Mouse (Mus musculus): ENCODE data around the gene Prkn. TPM values are rescaled to one million over a fixed set of nuclear protein-coding genes. Genes with fewer than 3 reads are reported as not detected.
"Not testable (repeated sequence)": the region's sequence is repeated elsewhere in the genome, so short reads cannot be mapped to it uniquely, and the experiment has no call there.

Prkn gene
- polyA plus RNA-seq, 1 experiment from 2014 or later = 1.5 TPM

- H3K4me1 ChIP-seq (replicated peaks; ENCODE audit: control insufficient read depth, insufficient read depth, low read length) = no peaks in the 10 kb centered on the region
- ATAC-seq (replicated peaks; ENCODE audit: low FRiP score) = no peak
- no peaks in the 10 kb centered on the region for H3K27me3 ChIP-seq (ENCODE audit: control insufficient read depth, insufficient read depth, low read length)
- no peaks in the 10 kb centered on the region for H3K36me3 ChIP-seq (ENCODE audit: control insufficient read depth, insufficient read depth, low read length)
- no peak overlapping the region for H3K9ac ChIP-seq (ENCODE audit: low read length)
- no peak overlapping the region for H3K4me2 ChIP-seq (ENCODE audit: low read depth, low read length, severe bottlenecking)
- no peak overlapping the region for H3K4me3 ChIP-seq (ENCODE audit: low read depth, low read length)
- WGBS = 86% methylated on average over 4 of the region's 4 CpGs
- DNase-seq (ENCODE audit: low spot score) = no peak
- H3K9me3 ChIP-seq (ENCODE audit: control insufficient read depth, low read length) = no peaks in the 10 kb centered on the region
- H3K27ac ChIP-seq (ENCODE audit: low read depth, low read length) = no peak overlapping the region
These were observed 1149.1 kb downstream of the Prkn start for GRCm38 (mm10) chr17:11989296-11989695.

- ATAC-seq (replicated peaks; ENCODE audit: low FRiP score) = no peak
- H3K9ac ChIP-seq (ENCODE audit: low read length) = no peak overlapping the region
- no peaks in the 10 kb centered on the region for H3K36me3 ChIP-seq (ENCODE audit: control insufficient read depth, insufficient read depth, low read length)
- no peak for DNase-seq (ENCODE audit: low spot score)
- H3K4me2 ChIP-seq (ENCODE audit: low read depth, low read length, severe bottlenecking) = no peak overlapping the region
- no peaks in the 10 kb centered on the region for H3K27me3 ChIP-seq (ENCODE audit: control insufficient read depth, insufficient read depth, low read length)
- no peak overlapping the region for H3K27ac ChIP-seq (ENCODE audit: low read depth, low read length)
- WGBS = 73% methylated on average over 11 of the region's 11 CpGs
- no peaks in the 10 kb centered on the region for H3K9me3 ChIP-seq (ENCODE audit: control insufficient read depth, low read length)
- H3K4me3 ChIP-seq (ENCODE audit: low read depth, low read length) = no peak overlapping the region
- no peaks in the 10 kb centered on the region for H3K4me1 ChIP-seq (replicated peaks; ENCODE audit: control insufficient read depth, insufficient read depth, low read length)
These were observed 1150.4 kb downstream of the Prkn start for GRCm38 (mm10) chr17:11990386-11991087.

GRCm38 (mm10) chr17:11993249-11993648 lies 1153.1 kb downstream of the Prkn start:
- peak; percentile 76 for DNase-seq (ENCODE audit: low spot score)
- 38% methylated on average over 8 of the region's 8 CpGs for WGBS
- ATAC-seq (replicated peaks; ENCODE audit: low FRiP score) = no peak
- Histone ChIP-seq H3K36me3 (ENCODE audit: control insufficient read depth, insufficient read depth, low read length) (no peaks in the 10 kb centered on the region), H3K9me3 (ENCODE audit: control insufficient read depth, low read length) (no peaks in the 10 kb centered on the region), H3K27me3 (ENCODE audit: control insufficient read depth, insufficient read depth, low read length) (no peaks in the 10 kb centered on the region), H3K4me3 (ENCODE audit: low read depth, low read length) (no peak overlapping the region), H3K27ac (ENCODE audit: low read depth, low read length) (no peak overlapping the region), H3K4me2 (ENCODE audit: low read depth, low read length, severe bottlenecking) (no peak overlapping the region), H3K4me1 (replicated peaks; ENCODE audit: control insufficient read depth, insufficient read depth, low read length) (no peaks in the 10 kb centered on the region), H3K9ac (ENCODE audit: low read length) (no peak overlapping the region)

DNA sequence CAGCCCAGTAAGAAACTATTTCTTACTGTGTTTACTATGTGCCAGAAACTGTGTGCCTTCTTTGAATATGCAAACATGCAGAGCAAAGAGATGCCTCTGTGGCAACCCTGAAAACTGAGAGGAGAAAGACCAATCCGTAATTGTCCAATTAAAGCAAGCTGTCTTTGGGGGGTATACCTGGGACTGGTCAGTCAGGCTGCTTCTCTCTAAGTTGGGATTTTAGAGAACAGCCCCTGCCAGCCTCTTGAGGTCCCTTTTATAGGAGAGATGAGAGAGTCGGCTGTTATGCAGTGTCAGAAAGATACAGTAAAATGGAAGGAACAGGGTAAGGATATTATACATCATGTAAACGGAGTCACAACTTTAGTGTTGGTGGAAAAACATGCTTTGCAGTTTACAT lies 1154.1 kb downstream of the Prkn start:
- no peaks in the 10 kb centered on the region for H3K36me3 ChIP-seq (ENCODE audit: control insufficient read depth, insufficient read depth, low read length)
- H3K9me3 ChIP-seq (ENCODE audit: control insufficient read depth, low read length) = no peaks in the 10 kb centered on the region
- 89% methylated on average over 3 of the region's 3 CpGs for WGBS
- H3K4me2 ChIP-seq (ENCODE audit: low read depth, low read length, severe bottlenecking) = no peak overlapping the region
- no peaks in the 10 kb centered on the region for H3K27me3 ChIP-seq (ENCODE audit: control insufficient read depth, insufficient read depth, low read length)
- H3K9ac ChIP-seq (ENCODE audit: low read length) = no peak overlapping the region
- ATAC-seq (replicated peaks; ENCODE audit: low FRiP score) (no peak), DNase-seq (ENCODE audit: low spot score) (no peak)
- no peak overlapping the region for H3K4me3 ChIP-seq (ENCODE audit: low read depth, low read length)
- H3K4me1 ChIP-seq (replicated peaks; ENCODE audit: control insufficient read depth, insufficient read depth, low read length) = no peaks in the 10 kb centered on the region
- no peak overlapping the region for H3K27ac ChIP-seq (ENCODE audit: low read depth, low read length)

DNA sequence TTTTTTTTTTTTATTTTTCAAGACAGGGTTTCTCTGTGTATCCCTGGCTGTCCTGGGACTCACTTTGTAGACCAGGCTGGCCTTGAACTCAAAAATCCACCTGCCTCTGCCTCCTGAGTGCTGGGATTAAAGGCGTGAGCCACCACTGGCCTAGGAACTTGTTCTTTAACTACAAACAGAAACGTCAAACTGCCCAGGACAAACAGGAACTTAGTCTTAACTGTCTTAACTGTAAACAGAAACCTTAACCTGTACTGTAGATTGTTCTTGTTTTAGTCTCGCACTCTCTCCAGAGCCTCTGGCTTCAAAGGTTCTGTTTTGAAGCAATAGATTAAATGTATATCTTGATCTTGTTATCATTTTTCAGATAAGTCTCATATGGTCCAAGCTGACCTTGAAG lies 1154.6 kb downstream of the Prkn start:
- 86% methylated on average over 3 of the region's 3 CpGs for WGBS
- H3K9me3 ChIP-seq (ENCODE audit: control insufficient read depth, low read length); H3K4me2 ChIP-seq (ENCODE audit: low read depth, low read length, severe bottlenecking); H3K27me3 ChIP-seq (ENCODE audit: control insufficient read depth, insufficient read depth, low read length); H3K9ac ChIP-seq (ENCODE audit: low read length); H3K27ac ChIP-seq (ENCODE audit: low read depth, low read length); H3K4me1 ChIP-seq (replicated peaks; ENCODE audit: control insufficient read depth, insufficient read depth, low read length); H3K36me3 ChIP-seq (ENCODE audit: control insufficient read depth, insufficient read depth, low read length); ATAC-seq (replicated peaks; ENCODE audit: low FRiP score); DNase-seq (ENCODE audit: low spot score); H3K4me3 ChIP-seq (ENCODE audit: low read depth, low read length): not testable (repeated sequence)

DNA sequence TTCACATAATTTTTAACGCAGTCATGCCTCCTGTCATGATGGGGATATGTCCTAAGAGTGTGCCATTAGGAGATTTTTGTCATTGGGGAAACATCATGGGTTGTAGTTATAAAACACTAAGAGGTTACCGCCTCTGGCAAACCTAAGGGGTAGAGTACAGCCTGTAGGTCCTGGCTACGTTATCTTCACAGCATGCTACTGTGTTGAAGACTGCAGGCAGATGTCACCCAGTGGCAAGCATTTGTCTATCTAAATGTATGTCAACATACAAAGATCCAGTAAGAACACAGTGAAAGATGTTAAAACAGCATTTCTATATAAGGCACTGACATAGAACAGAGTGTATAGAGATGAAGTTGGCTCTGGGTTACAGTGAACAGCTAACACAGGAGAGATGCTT lies 1155.3 kb downstream of the Prkn start:
- Histone ChIP-seq H3K4me2 (ENCODE audit: low read depth, low read length, severe bottlenecking) (no peak overlapping the region), H3K27me3 (ENCODE audit: control insufficient read depth, insufficient read depth, low read length) (no peaks in the 10 kb centered on the region), H3K4me3 (ENCODE audit: low read depth, low read length) (no peak overlapping the region), H3K9ac (ENCODE audit: low read length) (no peak overlapping the region), H3K4me1 (replicated peaks; ENCODE audit: control insufficient read depth, insufficient read depth, low read length) (no peaks in the 10 kb centered on the region), H3K36me3 (ENCODE audit: control insufficient read depth, insufficient read depth, low read length) (no peaks in the 10 kb centered on the region), H3K27ac (ENCODE audit: low read depth, low read length) (no peak overlapping the region), H3K9me3 (ENCODE audit: control insufficient read depth, low read length) (no peaks in the 10 kb centered on the region)
- ATAC-seq (replicated peaks; ENCODE audit: low FRiP score) (no peak), DNase-seq (ENCODE audit: low spot score) (no peak)
- WGBS = 93% methylated on average over 3 of the region's 3 CpGs

DNA sequence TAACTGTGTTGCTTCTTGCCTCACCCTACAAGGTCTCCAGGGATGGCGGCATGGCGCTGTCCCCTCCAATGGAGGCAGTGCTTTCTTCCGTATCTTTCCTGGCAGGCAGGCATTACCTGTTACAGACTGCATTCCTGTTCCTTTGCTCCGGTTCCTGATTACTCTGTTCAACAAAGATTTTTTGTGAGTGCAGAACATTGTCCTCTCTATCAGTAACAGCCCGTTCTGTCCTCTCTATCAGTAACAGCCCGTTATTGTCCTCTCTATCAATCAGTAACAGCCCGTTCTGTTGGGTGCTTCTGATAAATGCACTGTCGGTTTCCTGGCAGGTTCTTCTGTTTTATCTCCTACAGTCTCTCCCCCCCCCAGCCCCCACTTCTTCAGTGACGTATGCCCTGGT lies 1156.1 kb downstream of the Prkn start:
- H3K4me1 ChIP-seq (replicated peaks; ENCODE audit: control insufficient read depth, insufficient read depth, low read length) = no peaks in the 10 kb centered on the region
- no peaks in the 10 kb centered on the region for H3K27me3 ChIP-seq (ENCODE audit: control insufficient read depth, insufficient read depth, low read length)
- H3K4me3 ChIP-seq (ENCODE audit: low read depth, low read length) = no peak overlapping the region
- no peak for ATAC-seq (replicated peaks; ENCODE audit: low FRiP score)
- WGBS = 76% methylated on average over 9 of the region's 9 CpGs
- H3K36me3 ChIP-seq (ENCODE audit: control insufficient read depth, insufficient read depth, low read length) = no peaks in the 10 kb centered on the region
- H3K4me2 ChIP-seq (ENCODE audit: low read depth, low read length, severe bottlenecking) = no peak overlapping the region
- H3K27ac ChIP-seq (ENCODE audit: low read depth, low read length) = no peak overlapping the region
- no peak overlapping the region for H3K9ac ChIP-seq (ENCODE audit: low read length)
- DNase-seq (ENCODE audit: low spot score) = no peak
- no peaks in the 10 kb centered on the region for H3K9me3 ChIP-seq (ENCODE audit: control insufficient read depth, low read length)

DNA sequence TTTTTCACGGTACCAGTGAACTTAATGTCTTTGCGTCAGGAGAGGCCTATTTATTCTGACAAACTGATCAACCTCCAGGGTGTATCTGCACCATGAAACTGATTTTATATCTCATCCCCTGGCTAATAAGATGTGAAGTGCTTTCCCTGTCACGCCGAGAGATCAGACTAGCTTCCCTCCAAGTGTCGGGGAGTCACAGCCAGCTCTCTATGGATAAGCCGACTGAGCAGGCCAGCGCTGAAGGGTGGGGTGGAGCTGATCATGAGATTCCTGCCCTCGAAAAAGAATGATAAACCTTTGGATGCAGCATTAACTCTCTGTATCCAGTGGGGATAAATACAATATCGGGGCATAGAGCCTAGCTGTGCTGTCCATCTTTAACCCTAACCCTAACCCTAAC lies 1160.1 kb downstream of the Prkn start:
- no peaks in the 10 kb centered on the region for H3K9me3 ChIP-seq (ENCODE audit: control insufficient read depth, low read length)
- no peak for DNase-seq (ENCODE audit: low spot score)
- no peak for ATAC-seq (replicated peaks; ENCODE audit: low FRiP score)
- no peaks in the 10 kb centered on the region for H3K4me1 ChIP-seq (replicated peaks; ENCODE audit: control insufficient read depth, insufficient read depth, low read length)
- 76% methylated on average over 9 of the region's 9 CpGs for WGBS
- no peak overlapping the region for H3K27ac ChIP-seq (ENCODE audit: low read depth, low read length)
- H3K27me3 ChIP-seq (ENCODE audit: control insufficient read depth, insufficient read depth, low read length) = no peaks in the 10 kb centered on the region
- H3K4me3 ChIP-seq (ENCODE audit: low read depth, low read length) = no peak overlapping the region
- no peak overlapping the region for H3K4me2 ChIP-seq (ENCODE audit: low read depth, low read length, severe bottlenecking)
- H3K9ac ChIP-seq (ENCODE audit: low read length) = no peak overlapping the region
- H3K36me3 ChIP-seq (ENCODE audit: control insufficient read depth, insufficient read depth, low read length) = no peaks in the 10 kb centered on the region

GRCm38 (mm10) chr17:12021326-12021725 lies 1181.1 kb downstream of the Prkn start:
- Histone ChIP-seq H3K27ac (ENCODE audit: low read depth, low read length) (no peak overlapping the region), H3K9me3 (ENCODE audit: control insufficient read depth, low read length) (no peaks in the 10 kb centered on the region; the same call in 1 of the 2 replicates), H3K4me2 (ENCODE audit: low read depth, low read length, severe bottlenecking) (no peak overlapping the region), H3K9ac (ENCODE audit: low read length) (no peak overlapping the region), H3K4me1 (replicated peaks; ENCODE audit: control insufficient read depth, insufficient read depth, low read length) (no peaks in the 10 kb centered on the region), H3K4me3 (ENCODE audit: low read depth, low read length) (no peak overlapping the region), H3K27me3 (ENCODE audit: control insufficient read depth, insufficient read depth, low read length) (no peaks in the 10 kb centered on the region), H3K36me3 (ENCODE audit: control insufficient read depth, insufficient read depth, low read length) (no peaks in the 10 kb centered on the region)
- WGBS = 52% methylated on average over 3 of the region's 3 CpGs
- ATAC-seq (replicated peaks; ENCODE audit: low FRiP score) (no peak), DNase-seq (ENCODE audit: low spot score) (no peak)
